Mouse (Mus musculus) embryo, embryonic 9.5 days (tissue): Measurements from ENCODE around the gene Usp11.
A peak's percentile ranks its signal among the peaks of the same experiment; 100 is the strongest.
"Not testable (repeated sequence)": the region's sequence is repeated elsewhere in the genome, so short reads cannot be mapped to it uniquely, and the experiment has no call there.

Source experiments
- DNase-seq: peaks from one replicate; pipeline ENCODE4 v3.0.0-alpha.2; 2017; ENCODE audit errors: extremely low spot score

Usp11 gene

GRCm38 (mm10) chrX:20703741-20704290 is at the start of gene Usp11:
TSS of gene Usp11 (plus strand) at chrX:20703906.
- DNase-seq, result peak; percentile 66

GRCm38 (mm10) chrX:20657593-20657992 is 46.1 kb upstream of the Usp11 start:
- DNase-seq, result no peak

- peak; percentile 77 for DNase-seq
These were observed 45.6 kb upstream of the Usp11 start, which contains the start of gene Uba1 for GRCm38 (mm10) chrX:20658026-20658652. TSS of gene Uba1 (plus strand) at chrX:20658326.

- peak; percentile 16 for DNase-seq
These were observed 44.8 kb upstream of the Usp11 start for GRCm38 (mm10) chrX:20658891-20659406.

GRCm38 (mm10) chrX:20662317-20662715 is 41.4 kb upstream of the Usp11 start:
- no peak for DNase-seq

GRCm38 (mm10) chrX:20662716-20663443 is 40.8 kb upstream of the Usp11 start:
- DNase-seq, result peak; percentile 82

GRCm38 (mm10) chrX:20663444-20663790 is 40.3 kb upstream of the Usp11 start:
- no peak for DNase-seq

GRCm38 (mm10) chrX:20687519-20688067 is 16.1 kb upstream of the Usp11 start, which contains the start of gene Cdk16:
TSS of gene Cdk16 (plus strand) at chrX:20687954.
- DNase-seq, result peak; percentile 76

- DNase-seq, result peak; percentile 84
These were observed 15.6 kb upstream of the Usp11 start for GRCm38 (mm10) chrX:20688068-20688547.

- DNase-seq, result peak; percentile 69
These were observed 15.1 kb upstream of the Usp11 start for GRCm38 (mm10) chrX:20688615-20689014.

- DNase-seq, result no peak
These were observed 12.1 kb upstream of the Usp11 start for GRCm38 (mm10) chrX:20691566-20691965.

GRCm38 (mm10) chrX:20692616-20693015 is 11.1 kb upstream of the Usp11 start:
- DNase-seq, result no peak

GRCm38 (mm10) chrX:20695842-20696241 is 7.9 kb upstream of the Usp11 start:
- no peak for DNase-seq

- peak; percentile 81 for DNase-seq
These were observed 783 bp downstream of the Usp11 start for GRCm38 (mm10) chrX:20704295-20705082.

- DNase-seq, result no peak
These were observed 1.3 kb downstream of the Usp11 start for GRCm38 (mm10) chrX:20705083-20705402.

GRCm38 (mm10) chrX:20728681-20729080 is 25.0 kb downstream of the Usp11 start:
- no peak for DNase-seq

- DNase-seq, result not testable (repeated sequence)
These were observed 26.3 kb downstream of the Usp11 start for GRCm38 (mm10) chrX:20730048-20730447.

GRCm38 (mm10) chrX:20736479-20736878 is 32.8 kb downstream of the Usp11 start:
- DNase-seq, result no peak

- no peak for DNase-seq
These were observed 45.1 kb downstream of the Usp11 start for GRCm38 (mm10) chrX:20748829-20749228.

- DNase-seq, result no peak
These were observed 57.5 kb downstream of the Usp11 start for GRCm38 (mm10) chrX:20761201-20761600.
